Mouse (Mus musculus): ENCODE measurements at regions not wholly inside any gene's neighbourhood (a gene's known extent, or its start where the extent isn't known, plus 50 kb on each side); places are given as distances from the start of the nearest gene placed in this dataset.
"Not testable (repeated sequence)": the region's sequence is repeated elsewhere in the genome, so short reads cannot be mapped to it uniquely, and the experiment has no call there.

GRCm38 (mm10) chr5:50343681-50344080, 284.9 kb upstream of the Adgra3 start:
- DNase-seq (ENCODE audit: low read depth, low spot score) = no peak

GRCm38 (mm10) chr5:50309491-50309890, 250.7 kb upstream of the Adgra3 start:
- no peak for DNase-seq (ENCODE audit: low read depth, low spot score)

GRCm38 (mm10) chr5:50303859-50304480, 245.2 kb upstream of the Adgra3 start:
- no peak for DNase-seq (ENCODE audit: low read depth, low spot score)

GRCm38 (mm10) chr5:50293794-50294193, 235.0 kb upstream of the Adgra3 start:
- DNase-seq (ENCODE audit: low read depth, low spot score) = peak; percentile 34

- DNase-seq (ENCODE audit: low read depth, low spot score) = no peak
Measured at GRCm38 (mm10) chr5:50290879-50291410, 232.1 kb upstream of the Adgra3 start.

GRCm38 (mm10) chr5:50260417-50260816, 201.6 kb upstream of the Adgra3 start:
- no peak for DNase-seq (ENCODE audit: low read depth, low spot score)

GRCm38 (mm10) chr5:50258017-50258416, 199.2 kb upstream of the Adgra3 start:
- DNase-seq (ENCODE audit: low read depth, low spot score) = no peak

- no peak for DNase-seq (ENCODE audit: low read depth, low spot score)
Measured at GRCm38 (mm10) chr5:50234111-50234510, 175.3 kb upstream of the Adgra3 start.

- DNase-seq (ENCODE audit: low read depth, low spot score) = no peak
Measured at GRCm38 (mm10) chr5:50216956-50217355, 158.2 kb upstream of the Adgra3 start.

GRCm38 (mm10) chr5:50215960-50216359, 157.2 kb upstream of the Adgra3 start:
- DNase-seq (ENCODE audit: low read depth, low spot score) = peak; percentile 17

- DNase-seq (ENCODE audit: low read depth, low spot score) = no peak
Measured at GRCm38 (mm10) chr5:50202307-50203010, 143.7 kb upstream of the Adgra3 start.

- DNase-seq (ENCODE audit: low read depth, low spot score) = peak; percentile 54
Measured at GRCm38 (mm10) chr5:50196423-50196822, 137.6 kb upstream of the Adgra3 start.

GRCm38 (mm10) chr5:50195993-50196392, 137.2 kb upstream of the Adgra3 start:
- DNase-seq (ENCODE audit: low read depth, low spot score) = peak; percentile 39

GRCm38 (mm10) chr5:50189394-50189793, 130.6 kb upstream of the Adgra3 start:
- no peak for DNase-seq (ENCODE audit: low read depth, low spot score)

GRCm38 (mm10) chr5:50182721-50183120, 123.9 kb upstream of the Adgra3 start:
- DNase-seq (ENCODE audit: low read depth, low spot score) = no peak

GRCm38 (mm10) chr5:50156557-50156956, 97.8 kb upstream of the Adgra3 start:
- DNase-seq (ENCODE audit: low read depth, low spot score) = no peak

GRCm38 (mm10) chr5:50155170-50155860, 96.5 kb upstream of the Adgra3 start:
- DNase-seq (ENCODE audit: low read depth, low spot score) = not testable (repeated sequence)

- DNase-seq (ENCODE audit: low read depth, low spot score) = no peak
Measured at GRCm38 (mm10) chr5:50146926-50147325, 88.1 kb upstream of the Adgra3 start.

GRCm38 (mm10) chr5:50145458-50146083, 86.8 kb upstream of the Adgra3 start:
- DNase-seq (ENCODE audit: low read depth, low spot score) = no peak

GRCm38 (mm10) chr5:50130202-50130601, 71.4 kb upstream of the Adgra3 start:
- no peak for DNase-seq (ENCODE audit: low read depth, low spot score)

- no peak for DNase-seq (ENCODE audit: low read depth, low spot score)
Measured at GRCm38 (mm10) chr5:50128972-50129371, 70.2 kb upstream of the Adgra3 start.

- DNase-seq (ENCODE audit: low read depth, low spot score) = no peak
Measured at GRCm38 (mm10) chr5:50126594-50126993, 67.8 kb upstream of the Adgra3 start.

Measured in mesoderm, embryonic 11.5 days (tissue).